Mouse (Mus musculus): Measurements from ENCODE around the gene Igf1r. TPM values are rescaled to one million over a fixed set of nuclear protein-coding genes. Genes with fewer than 3 reads are reported as not detected.

Igf1r gene
- total and polyA plus RNA-seq, 2 experiments from 2014 or later = 12.1 to 40.3 TPM

- H3K4me2 ChIP-seq (ENCODE audit: low read depth, low read length, poor library complexity, severe bottlenecking) = peak overlapping the region; percentile 99
- no peak for TF ChIP-seq CTCF (IDR thresholded peaks at IDR 0.05)
- peak overlapping the region; percentile 94 for H3K27ac ChIP-seq (ENCODE audit: low read depth, low read length)
- WGBS = under 1% methylated on average over 85 of the region's 91 CpGs
- H3K4me3 ChIP-seq (ENCODE audit: low read depth, low read length) = peak overlapping the region; percentile 92
- H3K27me3 ChIP-seq (ENCODE audit: insufficient read depth, low read length) = no peaks in the 10 kb centered on the region
- DNase-seq (ENCODE audit: low spot score) (peak; percentile 77), ATAC-seq (ENCODE audit: low FRiP score) (peak; percentile 55)
- peaks cover 8% of the 10 kb centered on the region; the same call in 1 of the 2 replicates for H3K4me1 ChIP-seq (ENCODE audit: insufficient read depth, low read length)
- H3K9ac ChIP-seq (replicated peaks; ENCODE audit: low read length, poor library complexity, severe bottlenecking) = peak overlapping the region; percentile 72
- no peaks in the 10 kb centered on the region for H3K9me3 ChIP-seq (ENCODE audit: low read length)
- no peaks in the 10 kb centered on the region for H3K36me3 ChIP-seq (ENCODE audit: insufficient read depth, low read length)
These were observed 468 bp upstream of the Igf1r start for GRCm38 (mm10) chr7:67952036-67952681.

GRCm38 (mm10) chr7:67953764-67954242 is 1.2 kb downstream of the Igf1r start:
- WGBS = under 1% methylated on average over 23 of the region's 23 CpGs
- Histone ChIP-seq H3K36me3 (ENCODE audit: insufficient read depth, low read length) (no peaks in the 10 kb centered on the region), H3K4me1 (ENCODE audit: insufficient read depth, low read length) (peaks cover 8% of the 10 kb centered on the region; the same call in 1 of the 2 replicates), H3K9ac (replicated peaks; ENCODE audit: low read length, poor library complexity, severe bottlenecking) (peak overlapping the region; percentile 72), H3K9me3 (ENCODE audit: low read length) (no peaks in the 10 kb centered on the region), H3K4me2 (ENCODE audit: low read depth, low read length, poor library complexity, severe bottlenecking) (peak overlapping the region; percentile 99), H3K4me3 (ENCODE audit: low read depth, low read length) (peak overlapping the region; percentile 92), H3K27me3 (ENCODE audit: insufficient read depth, low read length) (no peaks in the 10 kb centered on the region), H3K27ac (ENCODE audit: low read depth, low read length) (no peak overlapping the region)
- no peak for DNase-seq (ENCODE audit: low spot score)
- no peak for TF ChIP-seq CTCF (IDR thresholded peaks at IDR 0.05)
- ATAC-seq (ENCODE audit: low FRiP score) = no peak

- DNase-seq (ENCODE audit: low spot score) = no peak
- Histone ChIP-seq H3K4me3 (ENCODE audit: low read depth, low read length) (peak overlapping the region; percentile 92), H3K4me1 (ENCODE audit: insufficient read depth, low read length) (peaks cover 8% of the 10 kb centered on the region; the same call in 1 of the 2 replicates), H3K27ac (ENCODE audit: low read depth, low read length) (no peak overlapping the region), H3K36me3 (ENCODE audit: insufficient read depth, low read length) (no peaks in the 10 kb centered on the region), H3K27me3 (ENCODE audit: insufficient read depth, low read length) (no peaks in the 10 kb centered on the region), H3K9ac (replicated peaks; ENCODE audit: low read length, poor library complexity, severe bottlenecking) (peak overlapping the region; percentile 72; the same call in 1 of the 2 replicates), H3K9me3 (ENCODE audit: low read length) (no peaks in the 10 kb centered on the region), H3K4me2 (ENCODE audit: low read depth, low read length, poor library complexity, severe bottlenecking) (peak overlapping the region; percentile 99)
- no peak for ATAC-seq (ENCODE audit: low FRiP score)
- no peak for TF ChIP-seq CTCF (IDR thresholded peaks at IDR 0.05)
- 3% methylated on average over 10 of the region's 10 CpGs for WGBS
These were observed 2.1 kb downstream of the Igf1r start for GRCm38 (mm10) chr7:67954591-67955185.

GRCm38 (mm10) chr7:67955276-67955675 is 2.6 kb downstream of the Igf1r start:
- H3K36me3 ChIP-seq (ENCODE audit: insufficient read depth, low read length) = no peaks in the 10 kb centered on the region
- H3K4me1 ChIP-seq (ENCODE audit: insufficient read depth, low read length) = peaks cover 8% of the 10 kb centered on the region; the same call in 1 of the 2 replicates
- H3K4me3 ChIP-seq (ENCODE audit: low read depth, low read length) = peak overlapping the region; percentile 92
- DNase-seq (ENCODE audit: low spot score) (no peak), ATAC-seq (ENCODE audit: low FRiP score) (no peak)
- no peak overlapping the region for H3K9ac ChIP-seq (replicated peaks; ENCODE audit: low read length, poor library complexity, severe bottlenecking)
- peak overlapping the region; percentile 99 for H3K4me2 ChIP-seq (ENCODE audit: low read depth, low read length, poor library complexity, severe bottlenecking)
- 23% methylated on average over 5 of the region's 5 CpGs for WGBS
- TF ChIP-seq CTCF (IDR thresholded peaks at IDR 0.05) = no peak
- no peaks in the 10 kb centered on the region for H3K9me3 ChIP-seq (ENCODE audit: low read length)
- no peaks in the 10 kb centered on the region for H3K27me3 ChIP-seq (ENCODE audit: insufficient read depth, low read length)
- H3K27ac ChIP-seq (ENCODE audit: low read depth, low read length) = no peak overlapping the region

GRCm38 (mm10) chr7:67957376-67957775 is 4.7 kb downstream of the Igf1r start:
- TF ChIP-seq CTCF (IDR thresholded peaks at IDR 0.05) = no peak
- H3K9me3 ChIP-seq (ENCODE audit: low read length) = no peaks in the 10 kb centered on the region
- 0 out of 2 replicates have a peak overlapping the region, but pooled peaks have one; percentile 0 for H3K4me2 ChIP-seq (ENCODE audit: low read depth, low read length, poor library complexity, severe bottlenecking)
- DNase-seq (ENCODE audit: low spot score) (no peak), ATAC-seq (ENCODE audit: low FRiP score) (no peak)
- H3K4me1 ChIP-seq (ENCODE audit: insufficient read depth, low read length) = peaks cover 8% of the 10 kb centered on the region; the same call in 1 of the 2 replicates
- no peak overlapping the region for H3K27ac ChIP-seq (ENCODE audit: low read depth, low read length)
- H3K27me3 ChIP-seq (ENCODE audit: insufficient read depth, low read length) = no peaks in the 10 kb centered on the region
- H3K4me3 ChIP-seq (ENCODE audit: low read depth, low read length) = no peak overlapping the region
- H3K9ac ChIP-seq (replicated peaks; ENCODE audit: low read length, poor library complexity, severe bottlenecking) = no peak overlapping the region
- 76% methylated on average over 6 of the region's 6 CpGs for WGBS
- no peaks in the 10 kb centered on the region for H3K36me3 ChIP-seq (ENCODE audit: insufficient read depth, low read length)

- DNase-seq (ENCODE audit: low spot score) (no peak), ATAC-seq (ENCODE audit: low FRiP score) (no peak)
- H3K36me3 ChIP-seq (ENCODE audit: insufficient read depth, low read length) = no peaks in the 10 kb centered on the region
- no peak overlapping the region for H3K4me3 ChIP-seq (ENCODE audit: low read depth, low read length)
- H3K4me1 ChIP-seq (ENCODE audit: insufficient read depth, low read length) = peaks cover 8% of the 10 kb centered on the region; the same call in 1 of the 2 replicates
- no peak for TF ChIP-seq CTCF (IDR thresholded peaks at IDR 0.05)
- no peak overlapping the region for H3K4me2 ChIP-seq (ENCODE audit: low read depth, low read length, poor library complexity, severe bottlenecking)
- H3K9ac ChIP-seq (replicated peaks; ENCODE audit: low read length, poor library complexity, severe bottlenecking) = no peak overlapping the region
- no peak overlapping the region for H3K27ac ChIP-seq (ENCODE audit: low read depth, low read length)
- H3K9me3 ChIP-seq (ENCODE audit: low read length) = no peaks in the 10 kb centered on the region
- WGBS = 61% methylated on average over 18 of the region's 18 CpGs
- no peaks in the 10 kb centered on the region for H3K27me3 ChIP-seq (ENCODE audit: insufficient read depth, low read length)
These were observed 5.4 kb downstream of the Igf1r start for GRCm38 (mm10) chr7:67958045-67958444.
